Mouse (Mus musculus): ENCODE data around the gene Sf3a2.

Gene Sf3a2

GRCm38 (mm10) chr10:80765746-80766145 is 32.3 kb upstream of the Sf3a2 start:
- POLR2A ChIA-PET: interaction anchor here (0.6 to 4.7 kb wide), 25 partner anchors 8 to 250 kb away, joined by 3 to 24 read pairs (median 4); partner anchors contain the start of genes Dot1l (in 1 of the 4) and Gadd45b (in 1 of the 4)
- CTCF ChIA-PET: interaction anchor here (0.6 to 3.6 kb wide), 13 partner anchors 8 to 319 kb away, joined by 3 to 18 read pairs (median 5); no protein-coding TSS in a partner anchor

GRCm38 (mm10) chr10:80766161-80766815 is 31.7 kb upstream of the Sf3a2 start:
- ChIA-PET CTCF (interaction anchor here (0.5 to 3.6 kb wide), 15 partner anchors 8 to 224 kb away, joined by 3 to 18 read pairs (median 6); no protein-coding TSS in a partner anchor), POLR2A (interaction anchor here (0.6 to 4.7 kb wide), 27 partner anchors 9 to 385 kb away, joined by 3 to 24 read pairs (median 4); partner anchors contain the start of genes Dot1l (in 1 of the 4) and Gadd45b (in 1 of the 4))

GRCm38 (mm10) chr10:80768365-80768764 is 29.6 kb upstream of the Sf3a2 start:
- ChIA-PET CTCF (interaction anchor here in 1 of 4 experiments (1.1 kb wide), 1 partner anchor 11 kb away, joined by 4 read pairs; no protein-coding TSS in a partner anchor), POLR2A (interaction anchor here in 2 of 4 experiments (0.8 to 4.7 kb wide), 2 partner anchors 92 to 161 kb away, joined by 3 to 24 read pairs; partner anchors contain the start of gene Gadd45b (in 1 of the 2))

- ChIA-PET POLR2A (interaction anchor here in 3 of 4 experiments (0.6 to 3.3 kb wide), 17 partner anchors 10 to 156 kb away, joined by 3 to 11 read pairs (median 4); no protein-coding TSS in a partner anchor), CTCF (interaction anchor here (0.6 to 2.4 kb wide), 36 partner anchors 8 to 309 kb away, joined by 3 to 18 read pairs (median 4); partner anchors contain the start of genes Amh (in 1 of the 4), Ap3d1 (in 1 of the 4) and Sgta (in 1 of the 4))
These were observed 24.2 kb upstream of the Sf3a2 start for GRCm38 (mm10) chr10:80773816-80774215.

- ChIA-PET CTCF (interaction anchor here (0.5 to 2.4 kb wide), 51 partner anchors 8 to 308 kb away, joined by 3 to 18 read pairs (median 4); partner anchors contain the start of genes Amh (in 1 of the 4), Ap3d1 (in 1 of the 4) and Sgta (in 1 of the 4)), POLR2A (interaction anchor here in 3 of 4 experiments (0.5 to 3.3 kb wide), 20 partner anchors 9 to 155 kb away, joined by 3 to 11 read pairs (median 4); partner anchors contain the start of gene Gadd45b (in 1 of the 3))
These were observed 23.4 kb upstream of the Sf3a2 start for GRCm38 (mm10) chr10:80774549-80774948.

GRCm38 (mm10) chr10:80774981-80775380 is 23.0 kb upstream of the Sf3a2 start:
- CTCF ChIA-PET: interaction anchor here (0.5 to 2.4 kb wide), 43 partner anchors 8 to 329 kb away, joined by 3 to 18 read pairs (median 4); partner anchors contain the start of genes Amh (in 1 of the 4) and Sgta (in 1 of the 4)
- POLR2A ChIA-PET: interaction anchor here in 3 of 4 experiments (0.5 to 3.3 kb wide), 22 partner anchors 9 to 155 kb away, joined by 3 to 11 read pairs (median 4); partner anchors contain the start of gene Gadd45b (in 1 of the 3)

- POLR2A ChIA-PET: interaction anchor here in 2 of 4 experiments (0.8 to 3.3 kb wide), 12 partner anchors 10 to 39 kb away, joined by 3 to 11 read pairs (median 4); no protein-coding TSS in a partner anchor
- CTCF ChIA-PET: interaction anchor here (0.5 to 2.4 kb wide), 14 partner anchors 8 to 105 kb away, joined by 3 to 18 read pairs (median 4); partner anchors contain the start of gene Amh (in 1 of the 4)
These were observed 22.3 kb upstream of the Sf3a2 start for GRCm38 (mm10) chr10:80775731-80776130.

- ChIA-PET POLR2A (interaction anchor here in 2 of 4 experiments (0.8 to 3.3 kb wide), 9 partner anchors 9 to 37 kb away, joined by 3 to 11 read pairs (median 5); no protein-coding TSS in a partner anchor), CTCF (interaction anchor here in 3 of 4 experiments (0.5 to 1.4 kb wide), 8 partner anchors 9 to 104 kb away, joined by 3 to 7 read pairs (median 3); no protein-coding TSS in a partner anchor)
These were observed 21.6 kb upstream of the Sf3a2 start for GRCm38 (mm10) chr10:80776358-80776869.

- ChIA-PET POLR2A (interaction anchor here in 3 of 4 experiments (0.7 to 2.6 kb wide), 7 partner anchors 11 to 52 kb away, joined by 3 to 8 read pairs (median 4); partner anchors contain the start of genes Plekhj1 (in 1 of the 3) and Sf3a2 (in 1 of the 3)), CTCF (interaction anchor here in 1 of 4 experiments (0.6 to 2.0 kb wide), 5 partner anchors 11 to 104 kb away, joined by 3 to 9 read pairs (median 4); no protein-coding TSS in a partner anchor)
These were observed 20.9 kb upstream of the Sf3a2 start for GRCm38 (mm10) chr10:80777123-80777522.

- POLR2A ChIA-PET: interaction anchor here in 2 of 4 experiments (1.2 to 1.8 kb wide), 3 partner anchors 12 to 101 kb away, joined by 3 to 6 read pairs (median 3); partner anchors contain the start of gene Mknk2 (in 1 of the 2)
These were observed 18.4 kb upstream of the Sf3a2 start for GRCm38 (mm10) chr10:80779565-80779964.

GRCm38 (mm10) chr10:80784302-80784701 is 13.7 kb upstream of the Sf3a2 start:
- POLR2A ChIA-PET: interaction anchor here in 2 of 4 experiments (0.6 to 3.2 kb wide), 15 partner anchors 9 to 495 kb away, joined by 3 to 14 read pairs (median 4); partner anchors contain the start of genes Ap3d1 (in 1 of the 2), Gadd45b (in 1 of the 2) and Sf3a2 (in 1 of the 2)
- CTCF ChIA-PET: interaction anchor here in 3 of 4 experiments (1.3 to 2.6 kb wide), 6 partner anchors 10 to 97 kb away, joined by 4 to 17 read pairs (median 5); no protein-coding TSS in a partner anchor

More at GRCm38 (mm10) chr10:80779565-80779964, 18.4 kb upstream of the Sf3a2 start:
- CTCF ChIA-PET: interaction anchor here in 2 of 4 experiments (1.4 to 2.0 kb wide), 2 partner anchors 32 kb away, joined by 4 to 5 read pairs; no protein-coding TSS in a partner anchor

GRCm38 (mm10) chr10:80784871-80785270 is 13.1 kb upstream of the Sf3a2 start:
- ChIA-PET POLR2A (interaction anchor here in 2 of 4 experiments (0.6 to 3.2 kb wide), 20 partner anchors 8 to 494 kb away, joined by 3 to 14 read pairs (median 4); partner anchors contain the start of genes Ap3d1 (in 1 of the 2) and Gadd45b (in 1 of the 2)), CTCF (interaction anchor here in 3 of 4 experiments (1.3 to 2.6 kb wide), 6 partner anchors 10 to 96 kb away, joined by 4 to 17 read pairs (median 5); no protein-coding TSS in a partner anchor)

- CTCF ChIA-PET: interaction anchor here in 3 of 4 experiments (0.7 to 2.1 kb wide), 7 partner anchors 10 to 94 kb away, joined by 3 to 9 read pairs (median 5); partner anchors contain the start of gene Amh (in 1 of the 3)
These were observed 12.0 kb upstream of the Sf3a2 start for GRCm38 (mm10) chr10:80785963-80786362.

GRCm38 (mm10) chr10:80787517-80787916 is 10.5 kb upstream of the Sf3a2 start:
- POLR2A ChIA-PET: interaction anchor here in 3 of 4 experiments (0.6 to 1.7 kb wide), 11 partner anchors 9 to 536 kb away, joined by 3 to 7 read pairs (median 3); partner anchors contain the start of gene Dot1l (in 1 of the 3)
- CTCF ChIA-PET: interaction anchor here in 2 of 4 experiments (0.8 to 2.1 kb wide), 3 partner anchors 12 to 19 kb away, joined by 3 to 9 read pairs (median 4); partner anchors contain the start of gene Amh (in 1 of the 2)

More at GRCm38 (mm10) chr10:80785963-80786362, 12.0 kb upstream of the Sf3a2 start:
- POLR2A ChIA-PET: interaction anchor here in 2 of 4 experiments (0.7 to 2.9 kb wide), 21 partner anchors 10 to 196 kb away, joined by 3 to 12 read pairs (median 4); partner anchors contain the start of genes Sf3a2 (in 2 of the 2), Abhd17a (in 1 of the 2), Ap3d1 (in 1 of the 2) and Plekhj1 (in 1 of the 2)

- ChIA-PET CTCF (interaction anchor here in 3 of 4 experiments (0.6 to 2.5 kb wide), 12 partner anchors 8 to 204 kb away, joined by 3 to 14 read pairs (median 5); no protein-coding TSS in a partner anchor), POLR2A (interaction anchor here (0.5 to 3.4 kb wide), 22 partner anchors 9 to 461 kb away, joined by 3 to 30 read pairs (median 4); partner anchors contain the start of genes Amh (in 1 of the 4), Gadd45b (in 1 of the 4), Izumo4 (in 1 of the 4) and Pcsk4 (in 1 of the 4))
These were observed 7.1 kb upstream of the Sf3a2 start for GRCm38 (mm10) chr10:80790761-80791404.
